Mouse (Mus musculus) limb, embryonic 14.5 days (tissue): ENCODE measurements at regions not wholly inside any gene's neighbourhood (a gene's known extent, or its start where the extent isn't known, plus 50 kb on each side); places are given as distances from the start of the nearest gene placed in this dataset.

Source experiments
- ATAC-seq: fragments of 200-750 bp; cut with Nextera tagmentation; 2 replicates; pipeline ENCODE4 v1.8.0; 2017; ENCODE audit warnings: low read depth, moderate number of reproducible peaks, moderate TSS enrichment; ENCODE audit not compliant: low FRiP score
- DNase-seq: peaks from one replicate; pipeline ENCODE4 v3.0.0-alpha.2; 2015; ENCODE audit warnings: low spot score
- H3K27ac ChIP-seq: fragments of 300-500 bp; sonication (generic); replicated peaks from 2 replicates; pipeline ENCODE4 v1.5.1; 2014; ENCODE audit warnings: low read depth, mild to moderate bottlenecking, low read length, moderate library complexity, mixed read lengths
- H3K27me3 ChIP-seq: fragments of 300-500 bp; sonication (generic); 2 replicates; pipeline ENCODE4 v1.6.1; 2014; ENCODE audit warnings: low read length, mixed read lengths; ENCODE audit not compliant: control insufficient read depth, insufficient read depth
- H3K36me3 ChIP-seq: fragments of 300-500 bp; sonication (generic); 2 replicates; pipeline ENCODE4 v1.6.1; 2014; ENCODE audit warnings: mild to moderate bottlenecking, low read length, moderate library complexity, mixed read lengths; ENCODE audit not compliant: control insufficient read depth, insufficient read depth
- H3K4me1 ChIP-seq: fragments of 300-500 bp; sonication (generic); 2 replicates; pipeline ENCODE4 v1.6.1; 2014; ENCODE audit warnings: antibody characterized with exemption, low read length, mixed read lengths; ENCODE audit not compliant: control insufficient read depth, insufficient read depth
- H3K4me2 ChIP-seq: fragments of 300-500 bp; sonication (generic); replicated peaks from 2 replicates; pipeline ENCODE4 v1.6.1; 2014; ENCODE audit warnings: low read depth, mild to moderate bottlenecking, low read length, moderate library complexity; ENCODE audit not compliant: severe bottlenecking
- H3K4me3 ChIP-seq: fragments of 300-500 bp; sonication (generic); replicated peaks from 2 replicates; pipeline ENCODE4 v1.5.1; 2014; ENCODE audit warnings: low read length
- H3K9ac ChIP-seq: fragments of 300-500 bp; sonication (generic); 2 replicates; pipeline ENCODE4 v1.6.1; 2014; ENCODE audit warnings: mild to moderate bottlenecking, low read depth, low read length, moderate library complexity; ENCODE audit not compliant: severe bottlenecking
- H3K9me3 ChIP-seq: fragments of 300-500 bp; sonication (generic); 2 replicates; pipeline ENCODE4 v1.6.1; 2016; ENCODE audit warnings: low read length; ENCODE audit not compliant: control insufficient read depth
- POLR2A ChIP-seq: fragments of 200-500 bp; IDR thresholded peaks from 2 replicates; pipeline ENCODE4 v1.8.0; 2012; ENCODE audit warnings: inconsistent platforms, mild to moderate bottlenecking, moderate library complexity, borderline replicate concordance; ENCODE audit not compliant: insufficient read depth, insufficient read length; ENCODE audit errors: extremely low read depth
- WGBS: fragments of 180-500 bp; shearing (Covaris S2); extraction: QIAGEN DNeasy Blood & Tissue Kit; methylation state at CpG from one replicate; pipeline ENCODE4 v1.1.7; 2014; 5-methylcytosine and 5-hydroxymethylcytosine counted together

- no peak for TF ChIP-seq POLR2A
- no peak overlapping the region for H3K4me2 ChIP-seq
- H3K9me3 ChIP-seq, result no peaks in the 10 kb centered on the region
- H3K4me3 ChIP-seq, result no peak overlapping the region
- DNase-seq (no peak), ATAC-seq (no peak)
- no peaks in the 10 kb centered on the region for H3K27me3 ChIP-seq
- no peak overlapping the region for H3K9ac ChIP-seq
- no peaks in the 10 kb centered on the region for H3K36me3 ChIP-seq
- H3K27ac ChIP-seq, result no peak overlapping the region
- H3K4me1 ChIP-seq, result no peaks in the 10 kb centered on the region
- WGBS, result 81% methylated on average over 6 of the region's 6 CpGs
Measured at GRCm38 (mm10) chr13:69357435-69357834, 176.1 kb upstream of the Nsun2 start.

- Histone ChIP-seq H3K9me3 (peaks cover 10% of the 10 kb centered on the region), H3K4me1 (no peaks in the 10 kb centered on the region), H3K9ac (no peak overlapping the region), H3K4me3 (no peak overlapping the region), H3K27me3 (no peaks in the 10 kb centered on the region), H3K4me2 (no peak overlapping the region), H3K27ac (no peak overlapping the region), H3K36me3 (no peaks in the 10 kb centered on the region)
- DNase-seq, result no peak
- WGBS, result 50% methylated on average over 1 of the region's 1 CpGs
- ATAC-seq, result no peak
- no peak for TF ChIP-seq POLR2A
Measured at GRCm38 (mm10) chr13:69365880-69366490, 167.6 kb upstream of the Nsun2 start.

GRCm38 (mm10) chr13:69373101-69373815 lies 160.3 kb upstream of the Nsun2 start:
- DNase-seq, result no peak
- 79% methylated on average over 6 of the region's 6 CpGs for WGBS
- Histone ChIP-seq H3K4me1 (no peaks in the 10 kb centered on the region), H3K27ac (no peak overlapping the region), H3K27me3 (no peaks in the 10 kb centered on the region), H3K4me2 (no peak overlapping the region), H3K9me3 (peaks cover 5% of the 10 kb centered on the region), H3K4me3 (no peak overlapping the region), H3K36me3 (no peaks in the 10 kb centered on the region), H3K9ac (no peak overlapping the region)
- TF ChIP-seq POLR2A, result no peak
- ATAC-seq, result no peak

GRCm38 (mm10) chr13:69373816-69374142 lies 159.8 kb upstream of the Nsun2 start:
- Histone ChIP-seq H3K27me3 (no peaks in the 10 kb centered on the region), H3K36me3 (no peaks in the 10 kb centered on the region), H3K9ac (no peak overlapping the region), H3K27ac (no peak overlapping the region), H3K4me3 (no peak overlapping the region), H3K4me1 (no peaks in the 10 kb centered on the region), H3K4me2 (no peak overlapping the region), H3K9me3 (no peaks in the 10 kb centered on the region)
- no peak for TF ChIP-seq POLR2A
- ATAC-seq (no peak), DNase-seq (no peak)
- 69% methylated on average over 1 of the region's 1 CpGs for WGBS

- no peak for ATAC-seq
- TF ChIP-seq POLR2A, result no peak
- Histone ChIP-seq H3K4me3 (no peak overlapping the region), H3K9ac (no peak overlapping the region), H3K4me2 (no peak overlapping the region), H3K9me3 (no peaks in the 10 kb centered on the region), H3K4me1 (no peaks in the 10 kb centered on the region), H3K27ac (no peak overlapping the region), H3K36me3 (no peaks in the 10 kb centered on the region), H3K27me3 (no peaks in the 10 kb centered on the region)
- DNase-seq, result no peak
- WGBS, result 74% methylated on average over 4 of the region's 4 CpGs
Measured at GRCm38 (mm10) chr13:69380403-69380802, 153.1 kb upstream of the Nsun2 start.

GRCm38 (mm10) chr13:69384767-69385166 lies 148.8 kb upstream of the Nsun2 start:
- DNase-seq (no peak), ATAC-seq (no peak)
- Histone ChIP-seq H3K36me3 (no peaks in the 10 kb centered on the region), H3K27ac (no peak overlapping the region), H3K27me3 (no peaks in the 10 kb centered on the region), H3K4me3 (no peak overlapping the region), H3K4me1 (no peaks in the 10 kb centered on the region), H3K9me3 (no peaks in the 10 kb centered on the region), H3K9ac (no peak overlapping the region), H3K4me2 (no peak overlapping the region)
- no peak for TF ChIP-seq POLR2A
